ENCODE assay signal across 7 mouse cellular contexts in genomic region chr1:86504697-86505421, GRCm38 (mm10). TPM values are rescaled to one million over a fixed set of nuclear protein-coding genes. Genes with fewer than 3 reads are reported as not detected.
A peak's percentile ranks its signal among the peaks of the same experiment; 100 is the strongest.
DNase-seq lines count a peak whose midpoint lies in the region; ATAC-seq and TF ChIP-seq lines count a peak whose summit lies in the region.

No protein-coding gene starts in this region.

- H3K27me3 ChIP-seq in forebrain, embryonic 11.5 days (ENCODE audit: control insufficient read depth, insufficient read depth, low read length) = no peaks in the 10 kb centered on the region
- H3K27me3 ChIP-seq in intestine, postnatal 0 days (replicated peaks; ENCODE audit: control insufficient read depth, insufficient read depth, low read length) = no peaks in the 10 kb centered on the region
- H3K27me3 ChIP-seq in midbrain, embryonic 11.5 days (ENCODE audit: control insufficient read depth, insufficient read depth, low read length) = no peaks in the 10 kb centered on the region

- peak overlapping the region; percentile 62 for H3K4me2 ChIP-seq in forebrain, embryonic 11.5 days (ENCODE audit: low read depth, low read length, severe bottlenecking)
- H3K4me2 ChIP-seq in intestine, postnatal 0 days (replicated peaks; ENCODE audit: low read depth) = peak overlapping the region; percentile 75
- peak overlapping the region; percentile 47 for H3K4me2 ChIP-seq in midbrain, embryonic 11.5 days

- no peaks in the 10 kb centered on the region for H3K36me3 ChIP-seq in forebrain, embryonic 11.5 days (ENCODE audit: control insufficient read depth, insufficient read depth, low read length)
- H3K36me3 ChIP-seq in intestine, postnatal 0 days (ENCODE audit: control insufficient read depth, insufficient read depth) = no peaks in the 10 kb centered on the region
- no peaks in the 10 kb centered on the region for H3K36me3 ChIP-seq in midbrain, embryonic 11.5 days (ENCODE audit: control insufficient read depth, insufficient read depth, low read length)

- no peak for TF ChIP-seq CTCF in intestine, postnatal 0 days (IDR thresholded peaks at IDR 0.05; ENCODE audit: low read depth)

- no peaks in the 10 kb centered on the region for H3K9me3 ChIP-seq in forebrain, embryonic 11.5 days (ENCODE audit: control insufficient read depth, low read length)
- H3K9me3 ChIP-seq in intestine, postnatal 0 days (ENCODE audit: control insufficient read depth) = no peaks in the 10 kb centered on the region
- no peaks in the 10 kb centered on the region for H3K9me3 ChIP-seq in midbrain, embryonic 11.5 days (ENCODE audit: control insufficient read depth, low read length)

- no peak for ATAC-seq in forebrain, embryonic 11.5 days (replicated peaks; ENCODE audit: low FRiP score)
- ATAC-seq in intestine, postnatal 0 days = no peak
- ATAC-seq in midbrain, embryonic 11.5 days (ENCODE audit: low FRiP score) = no peak
- no peak for ATAC-seq in activated CD4-positive, CD25-positive, alpha-beta regulatory T cell, adult 4 months

- DNase-seq in thymus, postnatal 25 days = peak; percentile 35
- DNase-seq in thymus, postnatal 0 days (ENCODE audit: low spot score) = no peak
- DNase-seq in forebrain, embryonic 11.5 days (ENCODE audit: low spot score) = no peak
- peak; percentile 93 for DNase-seq in midbrain, embryonic 11.5 days (ENCODE audit: low spot score, missing footprints)
- no peak for DNase-seq in T-cell, adult 2 months (ENCODE audit: low spot score)

- H3K4me3 ChIP-seq in forebrain, embryonic 11.5 days (ENCODE audit: low read depth, low read length) = peak overlapping the region; percentile 36
- H3K4me3 ChIP-seq in intestine, postnatal 0 days (ENCODE audit: low read depth, low read length) = peak overlapping the region; percentile 43
- peak overlapping the region; percentile 31 for H3K4me3 ChIP-seq in midbrain, embryonic 11.5 days (ENCODE audit: low read depth, low read length)

- peak overlapping the region; percentile 74 for H3K9ac ChIP-seq in forebrain, embryonic 11.5 days (ENCODE audit: low read length)
- peak overlapping the region; percentile 61 for H3K9ac ChIP-seq in intestine, postnatal 0 days (ENCODE audit: low read depth, low read length)
- H3K9ac ChIP-seq in midbrain, embryonic 11.5 days (ENCODE audit: low read length) = peak overlapping the region; percentile 68

- H3K27ac ChIP-seq in forebrain, embryonic 11.5 days (ENCODE audit: low read depth, low read length) = peak overlapping the region; percentile 86
- peak overlapping the region; percentile 94 for H3K27ac ChIP-seq in intestine, postnatal 0 days (ENCODE audit: low read depth, low read length)
- H3K27ac ChIP-seq in midbrain, embryonic 11.5 days (ENCODE audit: low read depth, low read length) = peak overlapping the region; percentile 92

- WGBS in forebrain, embryonic 11.5 days = 16% methylated on average over 19 of the region's 19 CpGs
- WGBS in intestine, postnatal 0 days = 15% methylated on average over 19 of the region's 19 CpGs
- WGBS in midbrain, embryonic 11.5 days = 20% methylated on average over 19 of the region's 19 CpGs

- H3K4me1 ChIP-seq in forebrain, embryonic 11.5 days (replicated peaks; ENCODE audit: control insufficient read depth, insufficient read depth, low read length) = peaks cover 28% of the 10 kb centered on the region
- H3K4me1 ChIP-seq in intestine, postnatal 0 days (replicated peaks; ENCODE audit: control insufficient read depth, insufficient read depth, low read length) = peaks cover 7% of the 10 kb centered on the region
- H3K4me1 ChIP-seq in midbrain, embryonic 11.5 days (ENCODE audit: control insufficient read depth, insufficient read depth, low read length) = peaks cover 40% of the 10 kb centered on the region

RNA-seq across cellular contexts. Expression of gene Ptma, which starts 21.7 kb away (rescaled TPM):
- polyA plus RNA-seq in thymus, postnatal 0 days (2015; fragmentation: Nextera tagmentation; extraction: Ambion mirVana) = 3,795 and 4,477 TPM in 2 replicates
- 3,230 and 3,412 TPM in 2 replicates for polyA plus RNA-seq in forebrain, embryonic 11.5 days (2014; fragmentation: Nextera tagmentation; extraction: Ambion mirVana)
- polyA plus RNA-seq in intestine, postnatal 0 days (2015; fragmentation: Nextera tagmentation; extraction: Ambion mirVana) = 1,008 and 1,098 TPM in 2 replicates
- 3,090 and 3,352 TPM in 2 replicates for polyA plus RNA-seq in midbrain, embryonic 11.5 days (2014; fragmentation: Nextera tagmentation; extraction: Ambion mirVana)
- 1,000 to 10,000 TPM; 2,967 to 3,416 TPM for polyA plus RNA-seq in activated CD4-positive, CD25-positive, alpha-beta regulatory T cell, adult 4 months (2017; shearing (Covaris generic))

Comparison
In these comparisons a context has a peak if more than half of its experiments do, and no peak if none do; other contexts are left out.
1. DNase-seq: peak in thymus, postnatal 25 days (single experiment) and midbrain, embryonic 11.5 days (single experiment); none in thymus, postnatal 0 days (single experiment), forebrain, embryonic 11.5 days (single experiment) and T-cell, adult 2 months (single experiment).
2. Peak in every context shown above with its lines, with median percentiles within 50 percentile points of each other: H3K27ac ChIP-seq, H3K4me2 ChIP-seq, H3K4me3 ChIP-seq and H3K9ac ChIP-seq.